Comparison of ENCODE assay signal across 9 mouse cellular contexts in genomic region chr7:132692719-132693118, GRCm38 (mm10).
DNase-seq lines count a peak whose midpoint lies in the region.
"Had no signal": no experiment of that assay in that cellular context is flagged by ENCODE, and none has a peak within 500 bp of the region (broad histone marks: within the 10 kb centered on the region; RNA-seq: fewer than 3 reads in every experiment).

No protein-coding gene starts in this region.

- H3K4me1 ChIP-seq in heart, embryonic 10.5 days: peaks cover 28% of the 10 kb centered on the region

- no peaks in the 10 kb centered on the region for H3K36me3 ChIP-seq in heart, embryonic 10.5 days
- H3K36me3 ChIP-seq: liver, embryonic 12.5 days had no signal

- DNase-seq in heart, embryonic 10.5 days (ENCODE audit: low spot score): no peak
- no peak for DNase-seq in heart, adult 11 months
- peak; percentile 76 to 78 for DNase-seq in right cerebral cortex, postnatal 10 days (ENCODE audit: low spot score in 2 of 2)
- DNase-seq in right cerebral cortex, postnatal 36 days (ENCODE audit: low spot score in 2 of 2): no peak
- peak; percentile 82 for DNase-seq in kidney, postnatal 14 days
- no peak for DNase-seq in embryo, embryonic 9.5 days (ENCODE audit: extremely low spot score)
- DNase-seq in spleen, postnatal 36 days (ENCODE audit: low spot score in 2 of 2): no peak
- DNase-seq: thymus, postnatal 25 days had no signal

- 0 out of 2 replicates have a peak, but pooled peaks cover 6% of the 10 kb centered on the region for H3K9me3 ChIP-seq in heart, embryonic 10.5 days
- H3K9me3 ChIP-seq: liver, embryonic 12.5 days had no signal

- no peaks in the 10 kb centered on the region for H3K27me3 ChIP-seq in heart, embryonic 10.5 days (ENCODE audit: insufficient read depth, poor library complexity, severe bottlenecking)
- H3K27me3 ChIP-seq: liver, embryonic 12.5 days had no signal

- 74% methylated on average over 9 of the region's 9 CpGs for WGBS in heart, embryonic 10.5 days

- no peak overlapping the region for H3K4me3 ChIP-seq in heart, embryonic 10.5 days
- H3K4me3 ChIP-seq: liver, embryonic 12.5 days had no signal

- H3K27ac ChIP-seq in heart, embryonic 10.5 days: peak overlapping the region; percentile 25; the same call in 1 of the 2 replicates
- H3K27ac ChIP-seq: liver, embryonic 12.5 days had no signal

Comparison
In these comparisons a context has a peak if more than half of its experiments do, and no peak if none do; other contexts are left out.
1. DNase-seq: peak in right cerebral cortex, postnatal 10 days (2 of 2) and kidney, postnatal 14 days (single experiment); none in heart, embryonic 10.5 days (single experiment), heart, adult 11 months (single experiment), right cerebral cortex, postnatal 36 days (0 of 2), embryo, embryonic 9.5 days (single experiment) and spleen, postnatal 36 days (0 of 2).